Mouse (Mus musculus) limb, embryonic 12.5 days (tissue): ENCODE measurements around the gene Fbxl7. TPM values are rescaled to one million over a fixed set of nuclear protein-coding genes. Genes with fewer than 3 reads are reported as not detected.
A peak's percentile ranks its signal among the peaks of the same experiment; 100 is the strongest.
"Not testable (repeated sequence)": the region's sequence is repeated elsewhere in the genome, so short reads cannot be mapped to it uniquely, and the experiment has no call there.

Experiments
- ATAC-seq: fragments of 200-750 bp; cut with Nextera tagmentation; 2 replicates; pipeline ENCODE4 v1.8.0; 2017; ENCODE audit warnings: low read depth, moderate TSS enrichment; ENCODE audit not compliant: insufficient number of reproducible peaks, insufficient read depth, low FRiP score, low TSS enrichment
- H3K27ac ChIP-seq: fragments of 300-500 bp; sonication (generic); 2 replicates; pipeline ENCODE4 v1.5.1; 2016; ENCODE audit warnings: mild to moderate bottlenecking, moderate library complexity
- H3K27me3 ChIP-seq: fragments of 300-500 bp; sonication (generic); 2 replicates; pipeline ENCODE4 v1.6.1; 2016; ENCODE audit warnings: mild to moderate bottlenecking, moderate library complexity
- H3K36me3 ChIP-seq: fragments of 300-500 bp; sonication (generic); 2 replicates; pipeline ENCODE4 v1.6.1; 2016; ENCODE audit warnings: mild to moderate bottlenecking, moderate library complexity
- H3K4me1 ChIP-seq: fragments of 300-500 bp; sonication (generic); replicated peaks from 2 replicates; pipeline ENCODE4 v1.6.1; 2016
- H3K4me2 ChIP-seq: fragments of 300-500 bp; sonication (generic); 2 replicates; pipeline ENCODE4 v1.6.1; 2016; ENCODE audit warnings: mild to moderate bottlenecking, moderate library complexity
- H3K4me3 ChIP-seq: fragments of 300-500 bp; sonication (generic); replicated peaks from 2 replicates; pipeline ENCODE4 v1.5.1; 2016; ENCODE audit warnings: mild to moderate bottlenecking
- H3K9ac ChIP-seq: fragments of 300-500 bp; sonication (generic); replicated peaks from 2 replicates; pipeline ENCODE4 v1.6.1; 2016; ENCODE audit warnings: mild to moderate bottlenecking, moderate library complexity
- H3K9me3 ChIP-seq: fragments of 300-500 bp; sonication (generic); 2 replicates; pipeline ENCODE4 v1.6.1; 2016; ENCODE audit warnings: mild to moderate bottlenecking, moderate library complexity
- WGBS: fragments of 180-500 bp; shearing (Covaris S2); methylation state at CpG from one replicate; pipeline ENCODE4 v1.1.7; 2016; 5-methylcytosine and 5-hydroxymethylcytosine counted together
- polyA plus RNA-seq: library from polyadenylated mRNA; unstranded; fragments of >200 nt; fragmentation: Nextera tagmentation; extraction: Ambion mirVana; gene quantifications from 2 replicates; pipeline ENCODE4 v1.2.1, GENCODE M21; 2016

Fbxl7 gene
- polyA plus RNA-seq, 1 experiment from 2014 or later: 26.0 TPM

DNA sequence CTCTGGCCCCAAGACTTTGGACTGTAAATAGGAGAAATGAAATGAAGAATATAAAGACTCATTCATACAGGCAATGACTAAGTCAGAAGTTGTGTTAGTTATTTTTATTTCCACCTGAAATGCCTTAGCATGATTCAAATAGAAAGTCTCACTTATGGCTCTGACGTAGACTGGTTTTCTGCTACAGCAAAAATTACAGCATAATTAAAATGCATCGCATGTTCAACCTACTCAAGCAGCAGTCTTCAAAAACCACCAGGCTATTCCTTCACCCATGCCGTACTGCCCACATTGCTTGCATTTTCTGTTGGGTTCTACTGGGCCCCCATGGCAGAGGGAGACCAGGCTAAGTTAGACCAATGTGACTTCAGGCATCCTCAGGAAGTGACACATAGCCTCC lies 146.9 kb downstream of the Fbxl7 start:
- whole genome bisulfite sequencing: 92% methylated on average over 3 of the region's 3 CpGs
- H3K4me2 ChIP-seq: no peak overlapping the region
- ATAC-seq: no peak
- H3K9me3 ChIP-seq: no peaks in the 10 kb centered on the region
- no peaks in the 10 kb centered on the region for H3K27me3 ChIP-seq
- H3K9ac ChIP-seq: no peak overlapping the region
- H3K36me3 ChIP-seq: no peaks in the 10 kb centered on the region
- no peaks in the 10 kb centered on the region for H3K4me1 ChIP-seq
- H3K27ac ChIP-seq: no peak overlapping the region
- H3K4me3 ChIP-seq: no peak overlapping the region

DNA sequence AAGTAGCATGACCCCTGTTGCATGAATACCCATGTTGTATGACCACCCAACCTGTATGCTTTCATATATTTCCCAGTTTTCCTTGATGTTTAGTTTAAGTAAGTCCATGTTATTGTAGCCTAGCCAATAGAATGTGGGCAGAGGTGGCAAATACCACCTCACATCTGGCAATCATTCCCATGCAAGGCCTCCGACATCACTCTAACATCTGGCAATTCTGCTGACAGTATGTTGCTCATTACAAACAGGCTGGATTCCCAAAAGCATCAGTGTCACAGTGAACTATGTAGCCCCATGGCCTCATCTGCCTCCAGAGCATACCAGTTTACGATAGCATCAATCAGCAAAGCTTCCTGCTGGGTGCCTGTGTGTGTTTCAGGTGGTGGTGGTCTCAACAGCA lies 163.0 kb downstream of the Fbxl7 start:
- Histone ChIP-seq H3K4me2 (no peak overlapping the region), H3K27me3 (no peaks in the 10 kb centered on the region), H3K9me3 (no peaks in the 10 kb centered on the region), H3K27ac (no peak overlapping the region), H3K36me3 (no peaks in the 10 kb centered on the region), H3K9ac (no peak overlapping the region), H3K4me1 (peaks cover 7% of the 10 kb centered on the region), H3K4me3 (no peak overlapping the region)
- 25% methylated on average over 2 of the region's 2 CpGs for WGBS
- ATAC-seq: no peak

GRCm38 (mm10) chr15:26730760-26731159 lies 164.6 kb downstream of the Fbxl7 start:
- Histone ChIP-seq H3K27me3 (no peaks in the 10 kb centered on the region), H3K4me1 (peaks cover 7% of the 10 kb centered on the region), H3K4me3 (no peak overlapping the region), H3K9ac (no peak overlapping the region), H3K27ac (no peak overlapping the region), H3K36me3 (no peaks in the 10 kb centered on the region), H3K9me3 (no peaks in the 10 kb centered on the region), H3K4me2 (no peak overlapping the region)
- ATAC-seq: no peak
- WGBS: 93% methylated on average over 2 of the region's 2 CpGs

DNA sequence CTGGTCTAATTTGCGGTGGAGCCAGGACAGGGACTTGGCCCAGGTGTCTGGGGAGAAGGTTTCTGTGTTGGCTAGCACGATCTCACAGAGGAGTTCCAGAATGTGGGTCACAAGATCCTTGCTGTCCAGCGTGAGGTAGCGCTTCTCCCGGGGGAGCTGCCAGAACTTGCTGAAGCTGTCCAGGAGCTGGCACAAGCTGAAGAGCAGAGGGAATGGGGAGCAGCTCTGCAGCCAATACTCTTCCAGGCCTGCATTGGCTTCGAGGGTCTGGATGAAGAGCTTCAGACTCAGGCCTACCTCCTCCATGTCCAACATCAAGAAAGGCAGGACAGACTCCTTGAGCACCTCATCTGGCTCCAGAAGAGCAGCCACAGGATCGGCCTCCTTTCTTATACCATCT lies 166.0 kb downstream of the Fbxl7 start:
- not testable (repeated sequence) for H3K36me3 ChIP-seq, H3K9ac ChIP-seq, H3K4me3 ChIP-seq, H3K27me3 ChIP-seq, ATAC-seq, H3K9me3 ChIP-seq, H3K4me1 ChIP-seq, H3K27ac ChIP-seq, H3K4me2 ChIP-seq
- 84% methylated on average over 6 of the region's 7 CpGs for WGBS

DNA sequence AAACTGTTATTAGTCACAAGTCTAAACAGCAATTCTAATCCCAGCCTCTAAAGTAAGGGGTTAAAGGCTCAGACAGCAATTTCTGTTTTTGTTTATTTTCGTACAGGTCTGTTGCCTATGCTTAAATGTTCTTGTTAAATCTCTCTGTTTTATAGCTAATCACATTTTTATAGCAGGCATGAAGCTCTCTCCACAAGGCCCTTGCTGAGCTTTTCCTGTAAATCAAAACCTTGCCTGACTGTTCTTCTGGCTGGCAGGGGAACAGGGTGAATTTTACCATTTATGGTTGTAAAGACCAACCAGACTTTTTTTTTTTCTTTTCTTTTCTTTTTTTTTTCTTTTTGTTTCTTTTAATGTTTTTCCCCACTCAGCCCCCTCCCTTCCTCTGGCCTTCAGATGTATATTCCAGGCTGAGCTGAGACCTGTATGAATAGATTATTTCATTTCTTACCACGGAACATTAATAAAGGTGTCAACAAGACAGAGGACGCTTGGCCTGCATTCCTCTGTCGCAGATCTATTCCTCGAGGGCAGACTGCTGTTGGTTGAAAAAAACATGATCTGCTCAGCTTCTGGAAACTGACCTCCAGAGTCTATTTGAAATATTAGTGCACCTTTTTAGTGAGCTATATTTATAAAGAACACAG lies 176.9 kb downstream of the Fbxl7 start:
- Histone ChIP-seq H3K4me1 (peaks cover 37% of the 10 kb centered on the region), H3K27me3 (no peaks in the 10 kb centered on the region), H3K9ac (no peak overlapping the region), H3K4me3 (no peak overlapping the region), H3K36me3 (no peaks in the 10 kb centered on the region), H3K9me3 (no peaks in the 10 kb centered on the region), H3K4me2 (peak overlapping the region; percentile 19; the same call in 1 of the 2 replicates), H3K27ac (peak overlapping the region; percentile 88)
- peak; percentile 74 for ATAC-seq
- 5% methylated on average over 5 of the region's 5 CpGs for WGBS

GRCm38 (mm10) chr15:26717952-26718351 lies 177.4 kb downstream of the Fbxl7 start:
- Histone ChIP-seq H3K9ac (no peak overlapping the region), H3K27ac (peak overlapping the region; percentile 88), H3K4me2 (no peak overlapping the region), H3K9me3 (no peaks in the 10 kb centered on the region), H3K27me3 (no peaks in the 10 kb centered on the region), H3K4me3 (no peak overlapping the region), H3K36me3 (no peaks in the 10 kb centered on the region), H3K4me1 (peaks cover 37% of the 10 kb centered on the region)
- 24% methylated on average over 7 of the region's 7 CpGs for WGBS
- peak; percentile 26; the same call in 1 of the 2 replicates for ATAC-seq

- H3K4me3 ChIP-seq: no peak overlapping the region
- no peak for ATAC-seq
- no peaks in the 10 kb centered on the region for H3K9me3 ChIP-seq
- H3K27me3 ChIP-seq: no peaks in the 10 kb centered on the region
- H3K36me3 ChIP-seq: no peaks in the 10 kb centered on the region
- no peak overlapping the region for H3K4me2 ChIP-seq
- H3K27ac ChIP-seq: no peak overlapping the region
- H3K4me1 ChIP-seq: peaks cover 37% of the 10 kb centered on the region
- WGBS: 88% methylated on average over 2 of the region's 2 CpGs
- no peak overlapping the region for H3K9ac ChIP-seq
These were observed 179.2 kb downstream of the Fbxl7 start for GRCm38 (mm10) chr15:26716181-26716580.

GRCm38 (mm10) chr15:26715635-26716034 lies 179.7 kb downstream of the Fbxl7 start:
- Histone ChIP-seq H3K9me3 (no peaks in the 10 kb centered on the region), H3K4me3 (no peak overlapping the region), H3K27ac (no peak overlapping the region), H3K9ac (no peak overlapping the region), H3K4me1 (peaks cover 37% of the 10 kb centered on the region), H3K36me3 (no peaks in the 10 kb centered on the region), H3K27me3 (no peaks in the 10 kb centered on the region), H3K4me2 (no peak overlapping the region)
- 56% methylated on average over 5 of the region's 5 CpGs for WGBS
- no peak for ATAC-seq

- H3K4me1 ChIP-seq: peaks cover 19% of the 10 kb centered on the region
- H3K4me3 ChIP-seq: no peak overlapping the region
- no peaks in the 10 kb centered on the region for H3K27me3 ChIP-seq
- no peak overlapping the region for H3K9ac ChIP-seq
- no peak overlapping the region for H3K4me2 ChIP-seq
- no peaks in the 10 kb centered on the region for H3K9me3 ChIP-seq
- 82% methylated on average over 7 of the region's 7 CpGs for WGBS
- H3K27ac ChIP-seq: no peak overlapping the region
- no peaks in the 10 kb centered on the region for H3K36me3 ChIP-seq
- ATAC-seq: no peak
These were observed 183.1 kb downstream of the Fbxl7 start for GRCm38 (mm10) chr15:26712271-26712670.

GRCm38 (mm10) chr15:26704966-26705365 lies 190.4 kb downstream of the Fbxl7 start:
- WGBS: 55% methylated on average over 2 of the region's 2 CpGs
- no peak for ATAC-seq
- Histone ChIP-seq H3K4me1 (peaks cover 12% of the 10 kb centered on the region), H3K9ac (no peak overlapping the region), H3K27ac (no peak overlapping the region), H3K4me2 (no peak overlapping the region), H3K4me3 (no peak overlapping the region), H3K27me3 (no peaks in the 10 kb centered on the region), H3K36me3 (no peaks in the 10 kb centered on the region), H3K9me3 (no peaks in the 10 kb centered on the region)

GRCm38 (mm10) chr15:26703156-26703840 lies 192.1 kb downstream of the Fbxl7 start:
- no peak overlapping the region for H3K4me3 ChIP-seq
- no peaks in the 10 kb centered on the region for H3K27me3 ChIP-seq
- H3K4me2 ChIP-seq: no peak overlapping the region
- peaks cover 7% of the 10 kb centered on the region for H3K4me1 ChIP-seq
- H3K9ac ChIP-seq: no peak overlapping the region
- H3K9me3 ChIP-seq: no peaks in the 10 kb centered on the region
- H3K36me3 ChIP-seq: no peaks in the 10 kb centered on the region
- no peak for ATAC-seq
- 82% methylated on average over 6 of the region's 6 CpGs for WGBS
- no peak overlapping the region for H3K27ac ChIP-seq
